ENCODE assay signal across 21 mouse cellular contexts in the genomic region with DNA sequence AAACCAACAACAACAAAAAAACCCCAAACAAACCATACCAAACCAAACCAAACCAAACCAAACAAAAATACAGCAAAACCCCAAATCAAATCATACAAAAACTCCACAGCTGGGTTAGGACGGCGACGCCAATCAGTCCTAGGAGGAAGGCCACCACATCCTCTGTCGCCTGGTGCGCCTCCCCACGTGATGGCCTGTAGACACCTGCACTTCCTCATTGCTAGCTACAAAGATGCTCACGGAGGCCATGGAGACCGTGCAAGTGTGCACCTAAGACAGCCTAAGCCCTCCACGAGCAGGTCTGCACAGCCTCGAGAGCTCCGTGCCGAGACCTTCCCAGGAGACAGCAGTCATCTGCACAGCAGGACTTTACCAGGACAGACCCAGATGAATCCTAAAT. TPM values are rescaled to one million over a fixed set of nuclear protein-coding genes. Genes with fewer than 3 reads are reported as not detected.
DNase-seq lines count a peak whose midpoint lies in the region; ATAC-seq lines count a peak whose summit lies in the region.
"Had no signal": no experiment of that assay in that cellular context is flagged by ENCODE, and none has a peak within 500 bp of the region (broad histone marks: within the 10 kb centered on the region; RNA-seq: fewer than 3 reads in every experiment).

No protein-coding gene starts in this region.

- DNase-seq in CD4-positive, CD25-positive, alpha-beta regulatory T cell, adult 2 months (ENCODE audit: low read depth, low spot score), result peak; percentile 24
- DNase-seq in thymus, postnatal 0 days (ENCODE audit: low spot score), result peak; percentile 81
- DNase-seq in thymus, postnatal 4 days, result peak; percentile 66
- DNase-seq in natural killer cell, adult 2 months (ENCODE audit: low spot score in 2 of 2), result no peak
- no peak for DNase-seq in urinary bladder, adult 2 months (ENCODE audit: low spot score)
- DNase-seq: adrenal gland, adult 8-10 months; cerebellum, adult 11 months; cerebellum, adult 9-11 months; gastrocnemius, postnatal 14 days; heart, adult 18-20 months; kidney, adult 11 months; kidney, postnatal 25 days; liver, postnatal 0 days; lung, postnatal 4 days; midbrain, embryonic 14.5 days; right cerebral cortex, postnatal 4 days had no signal

- ATAC-seq in CD4-positive, CD25-positive, alpha-beta regulatory T cell, adult 4 months, result no peak
- peak; percentile 31; the same call in 1 of the 2 replicates for ATAC-seq in monocyte, adult 5-6 weeks (replicated peaks; ENCODE audit: insufficient number of reproducible peaks, low FRiP score, low TSS enrichment, poor library complexity, severe bottlenecking)
- ATAC-seq in cerebellum, adult (ENCODE audit: insufficient number of reproducible peaks, low FRiP score, low TSS enrichment), result no peak
- ATAC-seq: forebrain, embryonic 13.5 days; inflammation-experienced regulatory T-cells, adult 6 months; liver, postnatal 0 days had no signal

RNA-seq across cellular contexts. Expression of a gene that starts 42.8 kb away (rescaled TPM):
- 10 to 100 TPM; 20.5 to 20.9 TPM for polyA plus RNA-seq in CD4-positive, CD25-positive, alpha-beta regulatory T cell, adult 4 months (2017; shearing (Covaris generic))
- total RNA-seq in monocyte, adult 5-6 weeks (2017), result 12.7 to 24.4 TPM (median 19.1 TPM) in 3 replicates
- polyA plus RNA-seq in thymus, postnatal 0 days (2015; fragmentation: Nextera tagmentation; extraction: Ambion mirVana), result 33.8 and 39.2 TPM in 2 replicates
- polyA plus RNA-seq in urinary bladder, adult 2 months (2012; rRNA removed), result 11.6 and 17.9 TPM in 2 replicates

Comparison
In these comparisons a context has a peak if more than half of its experiments do, and no peak if none do; other contexts are left out.
1. DNase-seq: peak in CD4-positive, CD25-positive, alpha-beta regulatory T cell, adult 2 months (single experiment), thymus, postnatal 0 days (single experiment) and thymus, postnatal 4 days (single experiment); none in natural killer cell, adult 2 months (0 of 2) and urinary bladder, adult 2 months (single experiment).